Mouse (Mus musculus): ENCODE measurements at regions not wholly inside any gene's neighbourhood (a gene's known extent, or its start where the extent isn't known, plus 50 kb on each side); places are given as distances from the start of the nearest gene placed in this dataset.

- no peak for DNase-seq
Measured at GRCm38 (mm10) chr9:85134900-85135299, 177.7 kb upstream of the Gm11114 start.

GRCm38 (mm10) chr9:85136715-85137582 lies 175.6 kb upstream of the Gm11114 start:
- no peak for DNase-seq

GRCm38 (mm10) chr9:85139891-85140290 lies 172.7 kb upstream of the Gm11114 start:
- no peak for DNase-seq

- no peak for DNase-seq
Measured at GRCm38 (mm10) chr9:85144363-85144762, 168.2 kb upstream of the Gm11114 start.

GRCm38 (mm10) chr9:85165632-85166031 lies 146.9 kb upstream of the Gm11114 start:
- DNase-seq = no peak

GRCm38 (mm10) chr9:85167243-85167642 lies 145.3 kb upstream of the Gm11114 start:
- DNase-seq = no peak

GRCm38 (mm10) chr9:85174431-85174830 lies 138.1 kb upstream of the Gm11114 start:
- DNase-seq = no peak

GRCm38 (mm10) chr9:85201202-85201601 lies 111.4 kb upstream of the Gm11114 start:
- no peak for DNase-seq

GRCm38 (mm10) chr9:85224870-85225269 lies 87.7 kb upstream of the Gm11114 start:
- no peak for DNase-seq

All from adrenal gland, postnatal 14 days (tissue).